Mouse (Mus musculus) olfactory bulb, adult 2 months (tissue): ENCODE measurements at regions not wholly inside any gene's neighbourhood (a gene's known extent, or its start where the extent isn't known, plus 50 kb on each side); places are given as distances from the start of the nearest gene placed in this dataset.
A peak's percentile ranks its signal among the peaks of the same experiment; 100 is the strongest.
"Not testable (repeated sequence)": the region's sequence is repeated elsewhere in the genome, so short reads cannot be mapped to it uniquely, and the experiment has no call there.

Source experiments
- H3K27ac ChIP-seq: fragments of 200-500 bp; 2 replicates; pipeline ENCODE4 v1.5.1; 2012; ENCODE audit warnings: low read depth, low read length; ENCODE audit not compliant: insufficient read depth
- H3K4me1 ChIP-seq: fragments of 200-500 bp; 2 replicates; pipeline ENCODE4 v1.6.1; 2012; ENCODE audit warnings: low read length; ENCODE audit not compliant: control insufficient read depth, insufficient read depth
- H3K4me3 ChIP-seq: fragments of 200-500 bp; 2 replicates; pipeline ENCODE4 v1.5.1; 2012; ENCODE audit warnings: mild to moderate bottlenecking, low read depth, low read length, moderate library complexity; ENCODE audit not compliant: insufficient read depth
- CTCF ChIP-seq: fragments of 200-500 bp; IDR thresholded peaks from 2 replicates; pipeline ENCODE4 v1.5.1; 2012; ENCODE audit warnings: low read depth, mild to moderate bottlenecking, low read length, moderate library complexity; ENCODE audit not compliant: insufficient read depth
- POLR2A ChIP-seq: fragments of 200-500 bp; IDR thresholded peaks from 2 replicates; pipeline ENCODE4 v1.6.1; 2012; ENCODE audit warnings: mild to moderate bottlenecking, low read depth, low read length, moderate library complexity; ENCODE audit not compliant: insufficient read depth
- WGBS: fragments of 180-500 bp; shearing (Covaris S2); methylation state at CpG from one replicate; pipeline ENCODE4 v1.1.7; 2018; 5-methylcytosine and 5-hydroxymethylcytosine counted together

DNA sequence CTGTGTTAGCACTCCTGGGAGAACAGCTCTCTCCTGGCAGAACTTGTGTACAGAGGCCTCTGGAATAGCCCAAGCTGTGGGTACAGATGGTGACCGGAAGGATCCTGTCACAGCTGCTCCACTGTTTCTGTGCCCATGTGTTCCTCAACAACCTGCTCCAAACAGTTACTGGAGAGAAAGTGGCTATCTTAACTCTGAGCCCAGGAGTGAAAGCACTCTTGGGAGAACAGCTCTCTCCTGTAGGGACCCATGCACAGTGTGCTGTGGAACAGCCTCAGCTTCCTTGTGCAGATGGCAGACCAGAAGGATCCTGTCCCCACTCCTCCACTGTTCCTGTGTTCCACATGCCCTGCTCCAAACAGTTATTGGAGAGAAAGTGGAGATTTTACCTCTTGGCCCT is 227.0 kb upstream of the Slc39a10 start:
- no peak for TF ChIP-seq POLR2A
- no peak for TF ChIP-seq CTCF
- Histone ChIP-seq H3K4me3 (no peak overlapping the region), H3K27ac (no peak overlapping the region), H3K4me1 (no peaks in the 10 kb centered on the region)
- 97% methylated on average over 1 of the region's 1 CpGs for WGBS

- not testable (repeated sequence) for H3K4me3 ChIP-seq, H3K27ac ChIP-seq, H3K4me1 ChIP-seq
- WGBS: 96% methylated on average over 4 of the region's 4 CpGs
Measured at GRCm38 (mm10) chr1:47116681-47117080, 224.0 kb upstream of the Slc39a10 start.

DNA sequence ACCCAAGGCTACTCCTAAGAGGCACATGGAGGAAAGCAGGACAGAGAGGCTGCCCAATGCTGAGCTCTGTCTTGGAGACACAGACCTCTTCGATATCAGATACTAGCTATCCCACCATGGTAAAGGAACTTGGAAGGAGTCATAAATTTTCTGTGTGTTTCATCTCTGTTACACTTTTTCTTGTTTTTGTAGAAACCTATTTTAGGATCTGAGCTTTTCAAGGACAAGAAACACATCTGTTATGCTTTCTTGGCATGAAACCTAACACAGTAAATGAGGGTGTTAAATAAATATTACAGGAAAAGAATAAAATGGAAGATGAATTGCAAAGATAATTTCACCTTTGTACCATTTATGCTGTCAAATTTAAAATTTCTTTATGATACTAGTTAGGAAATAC is 219.8 kb upstream of the Slc39a10 start:
- WGBS: 79% methylated on average over 1 of the region's 1 CpGs
- TF ChIP-seq POLR2A (no peak), CTCF (no peak)
- H3K4me3 ChIP-seq: no peak overlapping the region
- no peak overlapping the region for H3K27ac ChIP-seq
- H3K4me1 ChIP-seq: no peaks in the 10 kb centered on the region

DNA sequence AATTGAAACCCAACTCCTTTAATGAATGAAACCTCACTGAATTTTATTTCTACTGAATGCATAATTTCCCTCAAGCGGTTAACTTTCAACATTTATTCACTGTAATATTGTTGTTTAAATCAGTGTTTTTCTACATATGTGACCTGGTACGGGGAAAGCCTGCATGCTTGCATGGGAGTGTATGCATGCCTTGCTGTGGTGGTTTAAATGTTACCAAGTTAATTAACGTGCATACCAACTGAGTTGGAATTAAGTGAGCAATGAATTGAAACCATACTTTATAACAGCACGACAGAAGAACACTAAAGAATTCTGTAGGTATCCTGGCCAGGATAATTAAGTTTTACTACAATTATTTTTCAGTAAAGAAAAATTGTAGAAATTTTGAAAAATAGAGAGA is 211.4 kb upstream of the Slc39a10 start:
- no peaks in the 10 kb centered on the region for H3K4me1 ChIP-seq
- H3K4me3 ChIP-seq: no peak overlapping the region
- no peak overlapping the region for H3K27ac ChIP-seq
- TF ChIP-seq CTCF: no peak
- TF ChIP-seq POLR2A: no peak
- 56% methylated on average over 4 of the region's 4 CpGs for WGBS

DNA sequence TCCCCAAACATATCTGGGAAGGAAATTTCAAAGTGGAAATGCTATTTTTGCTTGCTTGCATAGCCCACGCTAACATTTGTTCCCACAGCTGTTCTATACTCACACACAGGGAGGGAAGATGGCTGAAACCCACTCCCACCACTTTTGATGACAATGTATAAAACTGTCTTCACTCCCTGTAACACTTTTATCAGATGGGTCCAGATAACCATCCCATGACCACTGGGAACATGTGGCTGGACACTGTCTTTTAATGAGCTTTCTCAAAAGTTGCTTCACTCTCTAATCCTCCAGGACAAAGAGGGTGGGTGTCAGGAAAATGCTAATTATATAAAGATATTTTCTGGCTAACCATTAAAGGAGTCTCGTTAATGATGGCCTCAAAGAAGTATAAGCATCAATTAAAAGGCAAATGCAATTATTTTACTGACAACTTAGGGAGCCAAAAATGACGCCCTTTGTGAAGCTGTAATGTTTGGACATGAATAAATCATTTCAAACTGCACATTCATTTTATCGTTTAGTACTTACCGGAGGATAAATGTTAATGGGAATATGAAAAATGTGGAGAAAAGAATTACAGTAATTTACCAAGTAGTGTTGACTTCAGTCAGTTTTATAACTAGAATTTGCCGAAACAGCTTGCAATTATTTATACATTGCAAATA is 210.8 kb upstream of the Slc39a10 start:
- H3K4me3 ChIP-seq: no peak overlapping the region
- 43% methylated on average over 6 of the region's 6 CpGs for WGBS
- H3K27ac ChIP-seq: peak overlapping the region; percentile 37; the same call in 1 of the 2 replicates
- TF ChIP-seq CTCF (no peak), POLR2A (no peak)
- no peaks in the 10 kb centered on the region for H3K4me1 ChIP-seq

DNA sequence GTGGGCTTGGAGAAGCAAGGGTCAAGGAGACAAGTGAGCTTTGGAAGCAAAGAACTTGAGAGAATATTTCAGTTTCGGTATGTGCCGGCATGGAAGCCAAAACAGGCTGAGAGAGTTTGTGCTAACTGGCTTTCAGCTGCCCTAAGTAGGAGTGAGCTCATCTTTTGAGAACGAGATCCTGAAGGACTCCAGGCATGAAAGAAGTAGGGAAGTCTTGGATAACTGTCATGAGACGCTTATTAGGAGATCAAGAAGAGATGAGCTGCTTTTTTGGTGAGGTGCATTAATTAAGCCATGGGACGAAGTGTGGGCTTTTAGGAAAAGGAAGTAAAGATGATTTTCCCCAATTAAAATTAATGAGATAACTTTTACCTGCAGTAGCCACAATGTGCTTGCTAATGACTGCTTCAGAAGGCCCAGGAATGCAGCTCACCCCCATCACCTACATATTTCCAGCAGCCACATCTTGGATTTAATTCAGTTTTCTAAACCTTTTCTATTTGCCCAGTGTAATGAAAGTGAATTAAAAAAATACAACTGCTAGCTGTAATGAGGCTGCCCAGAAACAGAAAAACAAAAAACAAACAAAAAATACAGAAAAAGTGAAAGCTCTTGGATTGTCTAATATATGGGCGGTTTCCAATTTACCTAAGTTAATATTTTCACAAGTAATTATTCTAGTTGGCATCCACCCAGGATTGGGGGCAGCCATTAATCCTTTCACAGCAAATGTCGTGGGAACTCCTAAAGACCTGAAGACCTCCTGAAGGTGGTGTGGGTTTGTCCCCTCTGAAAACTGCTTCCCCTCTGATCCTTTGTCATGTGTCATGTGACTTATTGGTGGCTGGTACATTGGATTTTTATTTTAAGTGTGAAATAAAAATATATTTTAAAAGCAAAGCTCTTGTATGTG is 204.7 kb upstream of the Slc39a10 start:
- H3K4me3 ChIP-seq: no peak overlapping the region
- no peak overlapping the region for H3K27ac ChIP-seq
- TF ChIP-seq POLR2A (no peak), CTCF (no peak)
- 61% methylated on average over 7 of the region's 7 CpGs for WGBS
- H3K4me1 ChIP-seq: no peaks in the 10 kb centered on the region

- H3K4me1 ChIP-seq: no peaks in the 10 kb centered on the region
- no peak overlapping the region for H3K4me3 ChIP-seq
- no peak overlapping the region for H3K27ac ChIP-seq
- WGBS: 53% methylated on average over 3 of the region's 3 CpGs
- TF ChIP-seq CTCF: no peak
- no peak for TF ChIP-seq POLR2A
Measured at GRCm38 (mm10) chr1:47094498-47094897, 201.8 kb upstream of the Slc39a10 start.

DNA sequence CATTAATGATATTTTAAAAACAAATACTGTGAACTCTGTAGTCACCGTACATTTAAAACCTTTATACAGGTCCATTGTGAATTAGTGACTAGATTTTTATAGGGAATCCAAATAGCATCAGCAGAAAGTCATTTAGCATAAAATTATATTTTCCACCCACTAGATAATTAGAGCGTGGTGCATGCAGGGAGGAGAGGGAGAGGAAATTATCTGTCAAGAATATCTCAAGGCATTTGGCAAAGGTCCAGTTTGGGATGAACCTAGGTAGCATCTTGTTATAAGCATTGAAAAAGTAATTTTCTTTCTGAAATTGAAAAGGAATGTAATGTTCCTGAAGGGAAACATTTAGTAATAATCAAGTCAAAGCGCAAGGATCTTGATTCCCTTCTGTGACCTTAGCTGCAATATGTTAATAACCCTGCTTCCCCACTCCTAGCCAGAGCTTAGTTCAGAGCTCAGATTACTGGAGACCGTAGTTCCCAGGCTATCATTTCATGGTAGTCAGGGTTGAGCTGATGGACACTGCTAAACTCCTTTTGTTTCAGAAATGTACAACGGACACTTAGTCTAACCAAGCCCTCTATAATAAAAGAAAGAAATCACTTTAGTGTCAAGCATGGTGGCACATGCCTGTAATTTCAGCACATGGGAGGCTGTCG is 200.8 kb upstream of the Slc39a10 start:
- 52% methylated on average over 6 of the region's 6 CpGs for WGBS

GRCm38 (mm10) chr1:47076423-47076822 is 183.8 kb upstream of the Slc39a10 start:
- H3K27ac ChIP-seq: no peak overlapping the region
- TF ChIP-seq POLR2A: no peak
- no peak for TF ChIP-seq CTCF
- WGBS: 85% methylated on average over 7 of the region's 7 CpGs

More for the DNA sequence above, 200.8 kb upstream of the Slc39a10 start:
- no peak for TF ChIP-seq POLR2A
- no peak for TF ChIP-seq CTCF
- Histone ChIP-seq H3K4me1 (no peaks in the 10 kb centered on the region), H3K27ac (no peak overlapping the region), H3K4me3 (no peak overlapping the region)

More at GRCm38 (mm10) chr1:47076423-47076822, 183.8 kb upstream of the Slc39a10 start:
- Histone ChIP-seq H3K4me1 (no peaks in the 10 kb centered on the region), H3K4me3 (no peak overlapping the region)
